Mouse (Mus musculus) kidney, adult 2 months (tissue): ENCODE measurements around the gene Chrna1.

ENCODE experiments used
- CTCF ChIP-seq: fragments of 200-500 bp; conservative IDR thresholded peaks from 2 replicates; pipeline ENCODE4 v1.5.1; 2011; ENCODE audit warnings: low read depth, mild to moderate bottlenecking, control low read depth, low read length, moderate library complexity, mixed read lengths; ENCODE audit not compliant: insufficient read depth, insufficient read length
- POLR2A ChIP-seq: fragments of 200-500 bp; IDR thresholded peaks from one replicate; pipeline ENCODE4 v1.6.1; 2011; ENCODE audit warnings: low read depth, low read length, control low read depth

DNA sequence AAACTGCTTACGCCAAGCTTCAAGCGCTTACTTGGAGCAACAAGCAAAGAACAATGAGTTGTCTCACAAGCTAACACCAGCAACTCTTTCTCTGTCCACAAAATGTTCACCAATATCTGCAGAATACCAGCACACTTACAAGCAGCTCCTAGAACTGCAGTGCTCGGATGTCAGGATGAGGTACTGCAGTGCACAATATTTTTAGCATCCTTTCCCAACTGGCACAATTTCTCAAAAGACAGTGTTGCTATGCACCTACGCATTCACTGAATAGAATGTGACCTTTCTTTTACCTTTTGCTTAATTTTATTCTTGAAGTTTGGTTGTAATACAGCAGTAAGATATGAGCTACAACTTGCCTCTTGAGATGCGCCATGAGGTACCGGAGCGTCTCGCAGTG, 34.2 kb upstream of the Chrna1 start:
- TF ChIP-seq CTCF (no peak), POLR2A (no peak)
